Mouse (Mus musculus): ENCODE measurements around the gene Serpina12. TPM values are rescaled to one million over a fixed set of nuclear protein-coding genes. Genes with fewer than 3 reads are reported as not detected.

The Serpina12 gene
- polyA plus RNA-seq, 1 experiment from 2014 or later: not detected

DNA sequence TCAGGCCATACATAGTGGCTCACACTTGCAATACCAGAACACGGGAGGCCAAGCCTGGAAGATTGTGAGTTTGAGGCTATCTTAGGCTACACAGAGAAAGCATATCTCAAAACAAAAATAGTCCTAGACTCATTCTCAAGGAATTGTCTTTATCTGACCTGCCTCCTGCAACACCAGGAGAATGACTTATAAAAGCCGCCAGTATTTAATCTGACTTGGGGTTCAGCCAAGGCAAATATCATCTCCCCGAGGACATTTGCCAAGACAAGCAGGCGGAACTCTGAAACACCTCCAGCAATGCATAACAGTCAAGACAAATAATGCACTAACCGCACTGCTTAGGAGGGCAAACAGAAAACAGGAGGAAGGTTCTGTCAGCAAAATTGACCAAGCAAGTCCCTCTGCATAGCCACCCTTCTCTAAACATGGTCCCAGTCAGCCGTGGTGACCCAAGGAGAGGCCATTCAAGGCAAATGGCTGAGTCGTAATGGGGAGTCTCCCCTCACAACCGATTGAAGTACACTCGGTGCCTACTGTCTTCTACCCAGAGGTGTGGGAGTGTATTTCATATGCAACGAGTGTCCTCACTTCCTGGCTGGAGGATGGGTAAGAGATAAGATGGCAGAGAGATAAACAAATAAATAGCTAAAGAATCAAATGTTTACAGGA, 41.5 kb downstream of the Serpina12 start:
- no peak for ATAC-seq
- H3K27ac ChIP-seq: no peak overlapping the region
- H3K36me3 ChIP-seq (ENCODE audit: poor library complexity, severe bottlenecking): no peaks in the 10 kb centered on the region
- no peaks in the 10 kb centered on the region for H3K27me3 ChIP-seq
- H3K9me3 ChIP-seq (replicated peaks): peaks cover 5% of the 10 kb centered on the region; the same call in 1 of the 2 replicates
- no peak overlapping the region for H3K4me3 ChIP-seq
- H3K4me1 ChIP-seq: no peaks in the 10 kb centered on the region
- WGBS: 89% methylated on average over 10 of the region's 10 CpGs
- H3K9ac ChIP-seq: no peak overlapping the region
- H3K4me2 ChIP-seq: no peak overlapping the region

DNA sequence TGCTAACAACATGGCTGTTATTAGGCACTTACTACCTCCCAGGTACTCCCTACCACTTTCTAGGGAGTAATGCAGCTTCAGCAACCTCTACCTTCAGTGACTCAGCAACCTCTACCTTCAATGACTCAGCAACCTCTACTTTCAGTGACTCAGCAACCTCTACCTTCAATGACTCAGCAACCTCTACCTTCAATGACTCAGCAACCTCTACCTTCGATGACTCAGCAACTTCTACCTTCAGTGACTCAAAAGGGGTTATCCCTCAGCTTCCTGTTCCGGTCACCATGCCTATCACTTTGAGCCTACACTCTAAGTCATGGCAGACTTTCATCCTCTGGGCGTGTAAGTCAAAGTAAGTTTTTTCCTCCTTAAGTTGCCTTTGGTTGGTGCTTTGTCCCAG, 43.6 kb downstream of the Serpina12 start:
- H3K27me3 ChIP-seq: no peaks in the 10 kb centered on the region
- H3K4me2 ChIP-seq: no peak overlapping the region
- no peak overlapping the region for H3K27ac ChIP-seq
- H3K4me1 ChIP-seq: no peaks in the 10 kb centered on the region
- no peaks in the 10 kb centered on the region for H3K36me3 ChIP-seq (ENCODE audit: poor library complexity, severe bottlenecking)
- peaks cover 5% of the 10 kb centered on the region; the same call in 1 of the 2 replicates for H3K9me3 ChIP-seq (replicated peaks)
- 92% methylated on average over 3 of the region's 3 CpGs for WGBS
- H3K9ac ChIP-seq: no peak overlapping the region
- no peak for ATAC-seq
- no peak overlapping the region for H3K4me3 ChIP-seq

DNA sequence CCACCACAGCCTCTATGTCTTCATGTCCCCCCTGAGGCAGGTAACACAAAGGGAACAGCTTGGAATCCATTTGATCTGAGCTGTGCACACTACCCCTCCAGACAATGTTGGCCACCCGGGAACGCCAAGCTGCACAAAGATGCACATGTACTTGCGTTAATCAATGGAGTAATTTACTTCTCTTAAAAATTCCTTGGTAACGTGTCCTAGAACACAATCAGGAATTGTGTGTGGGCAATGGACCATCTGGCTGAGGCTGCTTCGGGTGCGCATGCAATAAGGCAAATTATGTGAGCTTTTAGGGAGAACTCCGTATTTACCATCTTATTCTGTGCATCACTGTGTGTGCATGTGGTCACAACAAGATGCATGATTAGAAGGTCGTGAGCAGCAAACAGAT, 44.6 kb downstream of the Serpina12 start:
- Histone ChIP-seq H3K27ac (no peak overlapping the region), H3K9me3 (replicated peaks) (peaks cover 3% of the 10 kb centered on the region; the same call in 1 of the 2 replicates), H3K4me2 (no peak overlapping the region), H3K4me1 (no peaks in the 10 kb centered on the region), H3K36me3 (ENCODE audit: poor library complexity, severe bottlenecking) (no peaks in the 10 kb centered on the region), H3K9ac (no peak overlapping the region), H3K4me3 (no peak overlapping the region), H3K27me3 (no peaks in the 10 kb centered on the region)
- 70% methylated on average over 8 of the region's 8 CpGs for WGBS
- no peak for ATAC-seq

DNA sequence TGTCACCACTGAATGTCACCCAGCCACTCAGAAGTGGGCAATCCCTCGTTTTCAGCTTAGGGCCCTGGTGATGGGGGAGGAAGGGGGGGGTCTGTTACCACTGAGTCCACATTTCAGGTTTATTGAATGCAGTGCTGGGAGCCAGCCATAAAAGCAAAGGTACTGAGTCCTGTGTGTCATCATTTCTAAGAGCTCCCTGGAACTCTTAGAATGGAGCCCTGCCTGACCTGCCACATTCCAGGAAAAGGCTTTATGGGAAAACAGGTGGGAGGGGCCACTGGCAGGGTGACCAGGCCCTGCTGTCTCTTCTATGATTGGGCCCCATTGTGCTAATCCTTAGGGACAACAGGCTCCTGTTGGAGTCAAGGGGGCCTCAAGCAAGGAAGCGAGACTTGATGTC, 47.7 kb downstream of the Serpina12 start:
- Histone ChIP-seq H3K4me2 (no peak overlapping the region), H3K9ac (no peak overlapping the region)
- no peak for ATAC-seq

DNA sequence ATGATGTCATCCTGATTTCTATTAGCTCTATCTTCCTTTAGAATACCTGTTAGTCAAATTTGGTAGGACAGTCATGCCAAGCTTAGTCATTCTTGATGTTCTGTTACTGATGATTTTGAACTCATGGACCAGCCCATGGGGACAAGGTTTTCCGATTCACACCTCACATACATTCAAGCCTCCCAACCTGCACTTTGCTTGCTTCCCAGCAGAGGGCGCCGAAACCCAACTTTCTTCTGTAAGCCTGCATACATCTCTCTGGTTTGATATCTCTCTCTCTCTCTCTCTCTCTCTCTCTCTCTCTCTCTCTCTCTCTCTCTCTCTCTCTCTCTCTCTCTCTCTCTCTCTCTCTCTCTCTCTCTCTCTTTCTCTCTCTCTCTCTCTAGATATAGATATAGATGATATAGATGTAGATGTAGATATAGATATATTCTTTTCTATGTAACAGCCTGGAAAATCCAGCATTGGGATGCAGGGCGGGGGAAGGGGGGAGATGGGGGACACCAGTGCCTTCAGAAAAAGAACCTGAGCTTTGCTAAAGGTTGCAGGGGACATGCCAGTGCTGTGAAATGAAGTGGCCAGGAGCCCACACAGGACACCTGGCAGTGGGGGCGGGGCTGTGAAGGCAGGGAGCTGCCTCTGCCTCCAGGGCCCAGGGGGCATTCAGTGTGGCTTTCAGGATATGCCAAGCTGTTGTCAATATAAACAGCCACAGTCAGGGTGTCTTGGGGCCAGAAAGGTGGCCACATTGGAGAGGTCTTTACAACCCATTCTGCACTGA, 48.8 kb downstream of the Serpina12 start:
- no peak for ATAC-seq
- no peak overlapping the region for H3K4me3 ChIP-seq
- H3K9me3 ChIP-seq (replicated peaks): no peaks in the 10 kb centered on the region

More for the DNA sequence above, 47.7 kb downstream of the Serpina12 start:
- no peaks in the 10 kb centered on the region for H3K36me3 ChIP-seq (ENCODE audit: poor library complexity, severe bottlenecking)
- no peak overlapping the region for H3K27ac ChIP-seq
- H3K9me3 ChIP-seq (replicated peaks): no peaks in the 10 kb centered on the region
- H3K27me3 ChIP-seq: no peaks in the 10 kb centered on the region
- 70% methylated on average over 2 of the region's 2 CpGs for WGBS
- H3K4me3 ChIP-seq: no peak overlapping the region
- H3K4me1 ChIP-seq: no peaks in the 10 kb centered on the region

DNA sequence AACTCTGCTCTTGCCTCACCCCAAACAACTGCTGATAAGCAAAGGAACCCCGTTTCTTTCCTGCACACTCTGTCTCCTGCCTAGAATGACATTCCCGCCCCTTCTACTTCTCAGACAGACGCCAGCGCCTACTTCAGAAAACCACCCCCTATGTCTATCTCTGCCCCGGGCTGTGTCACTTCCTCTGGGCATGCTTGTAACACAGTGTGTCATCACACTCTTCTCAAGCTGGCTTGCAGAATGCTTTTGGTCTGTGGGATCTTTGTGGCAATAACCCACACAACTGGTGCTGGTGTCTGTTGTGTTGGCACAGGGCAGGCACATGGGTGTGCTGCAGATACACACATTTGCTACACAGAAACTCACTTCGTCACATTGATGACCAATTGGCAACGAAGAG, 51.3 kb downstream of the Serpina12 start:
- ATAC-seq: no peak
- WGBS: 82% methylated on average over 7 of the region's 7 CpGs
- Histone ChIP-seq H3K36me3 (ENCODE audit: poor library complexity, severe bottlenecking) (no peaks in the 10 kb centered on the region), H3K9ac (no peak overlapping the region), H3K9me3 (replicated peaks) (no peaks in the 10 kb centered on the region), H3K4me2 (no peak overlapping the region), H3K4me3 (no peak overlapping the region), H3K27me3 (no peaks in the 10 kb centered on the region), H3K4me1 (no peaks in the 10 kb centered on the region), H3K27ac (no peak overlapping the region)

More for the DNA sequence above, 48.8 kb downstream of the Serpina12 start:
- WGBS: 42% methylated on average over 5 of the region's 5 CpGs
- Histone ChIP-seq H3K27me3 (no peaks in the 10 kb centered on the region), H3K27ac (no peak overlapping the region), H3K36me3 (ENCODE audit: poor library complexity, severe bottlenecking) (no peaks in the 10 kb centered on the region), H3K4me1 (no peaks in the 10 kb centered on the region), H3K4me2 (no peak overlapping the region), H3K9ac (no peak overlapping the region)

DNA sequence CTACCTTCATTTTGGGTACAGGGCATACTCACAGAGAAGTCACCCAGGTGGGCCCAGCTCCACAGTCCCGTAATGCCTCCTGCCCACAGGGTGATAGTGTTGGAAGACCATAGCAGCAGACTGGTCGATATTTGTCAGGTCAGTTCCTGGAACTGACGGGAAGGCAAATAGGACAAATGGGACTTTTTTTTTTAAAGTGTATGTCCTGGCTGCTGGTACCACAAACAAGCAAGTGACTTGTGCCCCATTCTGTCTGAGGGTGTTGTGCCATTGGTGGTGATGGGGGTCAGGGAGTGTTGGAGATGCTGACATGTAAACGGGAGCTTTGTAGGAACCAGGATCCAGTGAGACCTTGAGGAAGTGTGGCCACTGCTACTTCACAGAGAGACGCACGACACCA, 54.4 kb downstream of the Serpina12 start, which contains the start of gene Serpina11:
Gene Serpina11, minus strand, starts transcription at position 101 of the 400 bp plus-strand sequence.
- no peaks in the 10 kb centered on the region for H3K4me1 ChIP-seq
- H3K27ac ChIP-seq: no peak within 1 kb of the TSS
- no peaks in the 10 kb centered on the region for H3K36me3 ChIP-seq (ENCODE audit: poor library complexity, severe bottlenecking)
- no peak within 1 kb of the TSS for H3K4me2 ChIP-seq
- no peak for ATAC-seq
- H3K4me3 ChIP-seq: no peak within 1 kb of the TSS
- no peaks in the 10 kb centered on the region for H3K9me3 ChIP-seq (replicated peaks)
- 89% methylated on average over 6 of the region's 6 CpGs for WGBS
- no peak within 1 kb of the TSS for H3K9ac ChIP-seq
- no peaks in the 10 kb centered on the region for H3K27me3 ChIP-seq

DNA sequence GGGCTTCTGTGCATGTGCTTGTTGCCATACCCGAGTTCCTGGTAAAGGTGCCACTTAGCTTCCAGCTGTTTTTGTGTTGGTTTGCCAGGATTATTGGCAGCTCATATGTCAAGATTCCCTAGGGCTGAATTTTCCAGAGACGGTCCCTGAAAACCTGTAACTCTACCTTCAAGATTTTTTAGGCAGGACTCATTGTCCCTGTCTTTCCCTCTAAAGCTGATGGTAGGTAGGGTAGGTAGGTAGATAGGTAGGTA, 54.8 kb downstream of the Serpina12 start:
- H3K4me3 ChIP-seq: no peak overlapping the region
- no peaks in the 10 kb centered on the region for H3K9me3 ChIP-seq (replicated peaks)
- H3K27ac ChIP-seq: no peak overlapping the region
- WGBS: 77% methylated on average over 2 of the region's 2 CpGs
- no peaks in the 10 kb centered on the region for H3K27me3 ChIP-seq
- no peak overlapping the region for H3K4me2 ChIP-seq
- no peaks in the 10 kb centered on the region for H3K4me1 ChIP-seq
- no peaks in the 10 kb centered on the region for H3K36me3 ChIP-seq (ENCODE audit: poor library complexity, severe bottlenecking)
- no peak for ATAC-seq
- H3K9ac ChIP-seq: no peak overlapping the region

DNA sequence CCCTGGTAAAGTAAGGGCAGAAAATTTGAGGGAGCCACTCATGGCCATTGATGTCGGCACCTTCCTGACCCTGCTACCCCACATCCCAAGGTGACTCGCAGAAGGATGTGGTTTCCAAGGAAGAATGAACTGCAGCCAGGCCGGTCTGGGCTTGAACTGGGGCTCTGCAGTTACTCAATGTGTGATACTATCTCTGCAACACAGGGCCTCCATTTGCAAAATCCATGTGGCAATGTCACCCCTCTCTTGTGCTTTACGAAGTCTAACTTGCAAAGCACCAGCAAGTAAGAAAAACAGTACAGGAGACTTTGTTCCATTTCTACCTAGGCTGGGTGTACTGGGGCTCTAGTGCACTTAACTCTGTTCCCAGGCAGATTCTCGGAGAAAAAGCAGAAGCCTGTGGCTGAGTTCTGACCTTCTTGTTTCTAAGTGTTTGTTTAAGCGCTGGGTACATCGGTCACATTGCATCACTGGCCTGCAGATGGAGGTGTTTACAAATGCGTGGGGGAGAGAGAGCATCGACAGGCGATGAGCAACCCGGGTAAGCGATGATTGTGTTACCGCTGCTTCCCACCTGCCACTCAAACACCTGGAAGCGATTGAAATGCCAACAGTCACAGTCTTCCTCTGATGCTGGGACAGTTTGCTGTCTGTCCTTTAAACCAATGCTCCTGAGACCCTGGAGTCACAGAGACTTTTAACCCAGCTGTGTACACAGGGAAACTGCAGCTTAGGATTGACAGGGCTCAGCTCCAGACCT, 55.3 kb downstream of the Serpina12 start:
- Histone ChIP-seq H3K9me3 (replicated peaks) (no peaks in the 10 kb centered on the region), H3K27ac (no peak overlapping the region), H3K36me3 (ENCODE audit: poor library complexity, severe bottlenecking) (no peaks in the 10 kb centered on the region), H3K4me1 (no peaks in the 10 kb centered on the region), H3K4me3 (no peak overlapping the region), H3K27me3 (no peaks in the 10 kb centered on the region), H3K9ac (no peak overlapping the region), H3K4me2 (no peak overlapping the region)
- ATAC-seq: no peak
- 68% methylated on average over 14 of the region's 14 CpGs for WGBS

DNA sequence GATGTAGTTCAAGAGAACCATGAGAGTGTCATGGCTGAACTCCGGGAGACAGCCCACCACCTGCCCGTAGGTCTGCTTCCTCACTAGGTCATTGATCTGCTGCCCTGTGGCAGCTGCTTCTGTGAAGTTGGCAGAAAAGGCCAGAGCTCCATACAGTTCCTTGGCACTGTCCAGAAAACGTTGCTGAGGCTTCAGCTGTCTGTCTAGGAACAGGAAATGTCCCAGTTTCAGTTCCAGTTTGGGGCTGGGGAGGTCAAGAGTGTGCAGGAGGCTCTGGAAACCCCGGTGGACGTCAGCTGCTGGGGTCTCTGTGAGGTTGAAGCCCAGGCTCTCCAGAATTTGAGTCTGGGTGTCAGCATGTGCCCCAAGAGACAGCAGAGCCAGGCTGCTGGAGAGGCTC, 58.4 kb downstream of the Serpina12 start:
- no peak for ATAC-seq
- Histone ChIP-seq H3K4me1 (no peaks in the 10 kb centered on the region), H3K27ac (no peak overlapping the region), H3K36me3 (ENCODE audit: poor library complexity, severe bottlenecking) (no peaks in the 10 kb centered on the region), H3K9me3 (replicated peaks) (no peaks in the 10 kb centered on the region), H3K27me3 (no peaks in the 10 kb centered on the region), H3K4me3 (no peak overlapping the region), H3K9ac (no peak overlapping the region), H3K4me2 (no peak overlapping the region)
- 74% methylated on average over 5 of the region's 5 CpGs for WGBS

DNA sequence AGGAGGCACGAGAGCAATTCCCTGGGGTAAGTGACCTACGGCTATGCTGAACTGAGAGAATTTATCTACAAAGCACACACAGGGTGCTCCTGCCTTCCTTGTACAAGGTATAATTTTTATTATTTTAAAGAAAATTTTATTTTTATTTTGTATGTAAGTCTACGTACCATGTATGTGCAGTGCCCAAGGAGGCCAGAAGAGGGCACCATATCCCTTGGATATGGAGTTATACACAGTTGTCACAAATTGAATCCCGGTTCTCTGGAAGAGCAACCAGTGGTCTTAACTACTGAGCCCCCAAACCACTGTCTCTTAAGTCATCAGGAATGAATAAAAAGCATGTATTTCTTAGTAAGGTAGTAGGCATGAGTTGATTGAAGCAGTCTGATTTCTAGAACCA, 59.3 kb downstream of the Serpina12 start:
- 67% methylated on average over 4 of the region's 4 CpGs for WGBS
- Histone ChIP-seq H3K36me3 (ENCODE audit: poor library complexity, severe bottlenecking) (no peaks in the 10 kb centered on the region), H3K4me1 (no peaks in the 10 kb centered on the region), H3K27me3 (no peaks in the 10 kb centered on the region), H3K4me2 (no peak overlapping the region), H3K9ac (no peak overlapping the region), H3K27ac (no peak overlapping the region), H3K9me3 (replicated peaks) (no peaks in the 10 kb centered on the region), H3K4me3 (no peak overlapping the region)
- no peak for ATAC-seq

DNA sequence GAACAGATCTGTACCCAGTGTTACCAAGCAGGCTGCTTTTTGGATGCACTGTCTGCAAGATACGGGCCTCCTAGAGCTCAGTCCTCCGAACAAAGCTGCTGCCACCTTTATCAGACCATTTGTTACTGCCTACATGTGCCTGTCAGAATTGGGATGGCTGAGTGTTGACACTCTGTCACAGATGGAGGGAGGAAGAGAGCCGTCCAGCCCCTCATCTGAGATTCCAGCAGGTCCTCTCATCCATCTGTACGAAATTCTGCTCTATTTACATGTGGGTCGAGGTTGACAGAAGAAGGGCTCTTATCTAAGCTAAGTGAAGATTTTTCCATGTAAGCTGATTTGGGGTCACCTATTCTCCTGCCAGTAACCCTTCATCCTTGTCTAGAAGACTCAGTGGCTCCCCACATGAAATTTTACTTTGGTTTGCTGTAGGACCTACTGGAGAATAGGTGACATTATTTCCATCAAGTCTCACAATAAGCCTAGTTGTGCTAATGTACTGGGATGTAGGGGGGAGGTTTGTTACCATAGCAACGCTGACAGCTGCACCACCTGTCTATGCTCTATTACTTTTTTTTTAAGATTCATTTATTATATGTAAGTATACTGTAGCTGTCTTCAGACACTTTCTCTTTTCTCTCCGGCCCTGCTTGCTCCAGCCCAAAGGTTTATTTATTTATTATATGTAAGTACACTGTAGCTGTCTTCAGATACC, 62.4 kb downstream of the Serpina12 start:
- no peaks in the 10 kb centered on the region for H3K36me3 ChIP-seq (ENCODE audit: poor library complexity, severe bottlenecking)
- no peak overlapping the region for H3K4me2 ChIP-seq
- no peaks in the 10 kb centered on the region for H3K9me3 ChIP-seq (replicated peaks)
- H3K4me3 ChIP-seq: no peak overlapping the region
- peak; percentile 43; the same call in 1 of the 2 replicates for ATAC-seq
- WGBS: 78% methylated on average over 7 of the region's 7 CpGs
- no peaks in the 10 kb centered on the region for H3K4me1 ChIP-seq
- no peak overlapping the region for H3K27ac ChIP-seq
- H3K27me3 ChIP-seq: no peaks in the 10 kb centered on the region
- H3K9ac ChIP-seq: no peak overlapping the region
